Mouse (Mus musculus) limb, embryonic 13.5 days (tissue): ENCODE data around the gene Slc43a3. TPM values are rescaled to one million over a fixed set of nuclear protein-coding genes. Genes with fewer than 3 reads are reported as not detected.

Experiments
- ATAC-seq: fragments of 200-750 bp; cut with Nextera tagmentation; 2 replicates; pipeline ENCODE4 v1.8.0; 2017; ENCODE audit warnings: low read depth, moderate number of reproducible peaks, moderate TSS enrichment; ENCODE audit not compliant: low FRiP score
- H3K27ac ChIP-seq: fragments of 300-500 bp; sonication (generic); 2 replicates; pipeline ENCODE4 v1.5.1; 2015; ENCODE audit warnings: inconsistent platforms, mild to moderate bottlenecking, moderate library complexity
- H3K27me3 ChIP-seq: fragments of 300-500 bp; sonication (generic); 2 replicates; pipeline ENCODE4 v1.6.1; 2015; ENCODE audit warnings: mild to moderate bottlenecking, inconsistent platforms
- H3K36me3 ChIP-seq: fragments of 300-500 bp; sonication (generic); 2 replicates; pipeline ENCODE4 v1.6.1; 2015; ENCODE audit warnings: inconsistent platforms, mild to moderate bottlenecking, moderate library complexity
- H3K4me1 ChIP-seq: fragments of 300-500 bp; sonication (generic); 2 replicates; pipeline ENCODE4 v1.6.1; 2015; ENCODE audit warnings: inconsistent platforms
- H3K4me2 ChIP-seq: fragments of 300-500 bp; sonication (generic); replicated peaks from 2 replicates; pipeline ENCODE4 v1.6.1; 2015; ENCODE audit warnings: inconsistent platforms, mild to moderate bottlenecking, moderate library complexity
- H3K4me3 ChIP-seq: fragments of 300-500 bp; sonication (generic); 2 replicates; pipeline ENCODE4 v1.5.1; 2015; ENCODE audit warnings: moderate library complexity, mild to moderate bottlenecking, inconsistent platforms
- H3K9ac ChIP-seq: fragments of 300-500 bp; sonication (generic); 2 replicates; pipeline ENCODE4 v1.6.1; 2015; ENCODE audit warnings: mild to moderate bottlenecking, inconsistent platforms
- H3K9me3 ChIP-seq: fragments of 300-500 bp; sonication (generic); 2 replicates; pipeline ENCODE4 v1.6.1; 2016; ENCODE audit warnings: inconsistent platforms
- WGBS: fragments of 180-500 bp; shearing (Covaris S2); methylation state at CpG from one replicate; pipeline ENCODE4 v1.1.7; 2015; 5-methylcytosine and 5-hydroxymethylcytosine counted together
- polyA plus RNA-seq: library from polyadenylated mRNA; unstranded; fragments of >200 nt; fragmentation: Nextera tagmentation; extraction: Ambion mirVana; gene quantifications from 2 replicates; pipeline ENCODE4 v1.2.1, GENCODE M21; 2015

Slc43a3 gene
- polyA plus RNA-seq, 1 experiment from 2014 or later, result 32.8 TPM

- no peaks in the 10 kb centered on the region for H3K27me3 ChIP-seq
- 62% methylated on average over 5 of the region's 5 CpGs for WGBS
- H3K4me2 ChIP-seq, result no peak overlapping the region
- H3K9me3 ChIP-seq, result no peaks in the 10 kb centered on the region
- no peak overlapping the region for H3K27ac ChIP-seq
- no peak overlapping the region for H3K4me3 ChIP-seq
- no peaks in the 10 kb centered on the region for H3K36me3 ChIP-seq
- no peak for ATAC-seq
- no peak overlapping the region for H3K9ac ChIP-seq
- no peaks in the 10 kb centered on the region for H3K4me1 ChIP-seq
These were observed 22.5 kb upstream of the Slc43a3 start for GRCm38 (mm10) chr2:84913881-84914280.

GRCm38 (mm10) chr2:84915330-84915729, 21.0 kb upstream of the Slc43a3 start:
- H3K9me3 ChIP-seq, result no peaks in the 10 kb centered on the region
- no peak overlapping the region for H3K9ac ChIP-seq
- no peaks in the 10 kb centered on the region for H3K4me1 ChIP-seq
- no peak for ATAC-seq
- H3K27ac ChIP-seq, result no peak overlapping the region
- no peaks in the 10 kb centered on the region for H3K36me3 ChIP-seq
- no peaks in the 10 kb centered on the region for H3K27me3 ChIP-seq
- no peak overlapping the region for H3K4me2 ChIP-seq
- WGBS, result 67% methylated on average over 3 of the region's 3 CpGs
- H3K4me3 ChIP-seq, result no peak overlapping the region

GRCm38 (mm10) chr2:84916548-84917320, 19.6 kb upstream of the Slc43a3 start:
- H3K27me3 ChIP-seq, result no peaks in the 10 kb centered on the region
- H3K27ac ChIP-seq, result no peak overlapping the region
- H3K9me3 ChIP-seq, result no peaks in the 10 kb centered on the region
- H3K4me2 ChIP-seq, result no peak overlapping the region
- H3K4me3 ChIP-seq, result no peak overlapping the region
- ATAC-seq, result no peak
- 71% methylated on average over 8 of the region's 8 CpGs for WGBS
- no peak overlapping the region for H3K9ac ChIP-seq
- H3K36me3 ChIP-seq, result no peaks in the 10 kb centered on the region
- H3K4me1 ChIP-seq, result no peaks in the 10 kb centered on the region

- ATAC-seq, result no peak
- Histone ChIP-seq H3K36me3 (no peaks in the 10 kb centered on the region), H3K9ac (no peak overlapping the region), H3K9me3 (peaks cover 3% of the 10 kb centered on the region; the same call in 1 of the 2 replicates), H3K4me3 (no peak overlapping the region), H3K4me1 (no peaks in the 10 kb centered on the region), H3K27ac (no peak overlapping the region), H3K4me2 (no peak overlapping the region), H3K27me3 (no peaks in the 10 kb centered on the region)
- WGBS, result 66% methylated on average over 3 of the region's 3 CpGs
These were observed 18.2 kb upstream of the Slc43a3 start for GRCm38 (mm10) chr2:84918188-84918587.

- H3K4me3 ChIP-seq, result no peak overlapping the region
- H3K4me1 ChIP-seq, result no peaks in the 10 kb centered on the region
- peaks cover 3% of the 10 kb centered on the region; the same call in 1 of the 2 replicates for H3K9me3 ChIP-seq
- WGBS, result 87% methylated on average over 10 of the region's 10 CpGs
- no peaks in the 10 kb centered on the region for H3K36me3 ChIP-seq
- no peaks in the 10 kb centered on the region for H3K27me3 ChIP-seq
- H3K27ac ChIP-seq, result no peak overlapping the region
- ATAC-seq, result no peak
- H3K4me2 ChIP-seq, result no peak overlapping the region
- H3K9ac ChIP-seq, result no peak overlapping the region
These were observed 16.7 kb upstream of the Slc43a3 start for GRCm38 (mm10) chr2:84919601-84920108.

GRCm38 (mm10) chr2:84930186-84930585, 6.2 kb upstream of the Slc43a3 start:
- H3K4me1 ChIP-seq, result no peaks in the 10 kb centered on the region
- no peaks in the 10 kb centered on the region for H3K27me3 ChIP-seq
- no peaks in the 10 kb centered on the region for H3K9me3 ChIP-seq
- no peaks in the 10 kb centered on the region for H3K36me3 ChIP-seq
- no peak overlapping the region for H3K27ac ChIP-seq
- no peak overlapping the region for H3K9ac ChIP-seq
- no peak for ATAC-seq
- WGBS, result 96% methylated on average over 7 of the region's 7 CpGs
- no peak overlapping the region for H3K4me3 ChIP-seq
- no peak overlapping the region for H3K4me2 ChIP-seq

- no peak overlapping the region for H3K4me3 ChIP-seq
- no peaks in the 10 kb centered on the region for H3K36me3 ChIP-seq
- no peaks in the 10 kb centered on the region for H3K9me3 ChIP-seq
- H3K4me1 ChIP-seq, result peaks cover 18% of the 10 kb centered on the region
- no peak overlapping the region for H3K9ac ChIP-seq
- no peak for ATAC-seq
- no peaks in the 10 kb centered on the region for H3K27me3 ChIP-seq
- 80% methylated on average over 8 of the region's 8 CpGs for WGBS
- H3K4me2 ChIP-seq, result no peak overlapping the region
- H3K27ac ChIP-seq, result no peak overlapping the region
These were observed 2.3 kb upstream of the Slc43a3 start for GRCm38 (mm10) chr2:84933992-84934648.

GRCm38 (mm10) chr2:84934649-84935007, 1.8 kb upstream of the Slc43a3 start:
- Histone ChIP-seq H3K4me3 (no peak overlapping the region), H3K4me1 (peaks cover 18% of the 10 kb centered on the region), H3K4me2 (no peak overlapping the region), H3K9ac (no peak overlapping the region), H3K9me3 (no peaks in the 10 kb centered on the region), H3K36me3 (peaks cover 5% of the 10 kb centered on the region; the same call in 1 of the 2 replicates), H3K27ac (no peak overlapping the region), H3K27me3 (no peaks in the 10 kb centered on the region)
- no peak for ATAC-seq
- whole genome bisulfite sequencing, result 69% methylated on average over 4 of the region's 4 CpGs

- no peaks in the 10 kb centered on the region for H3K9me3 ChIP-seq
- 72% methylated on average over 5 of the region's 5 CpGs for WGBS
- no peak overlapping the region for H3K4me2 ChIP-seq
- no peak overlapping the region for H3K4me3 ChIP-seq
- H3K9ac ChIP-seq, result no peak overlapping the region
- no peak for ATAC-seq
- peaks cover 18% of the 10 kb centered on the region for H3K4me1 ChIP-seq
- no peak overlapping the region for H3K27ac ChIP-seq
- no peaks in the 10 kb centered on the region for H3K27me3 ChIP-seq
- peaks cover 7% of the 10 kb centered on the region; the same call in 1 of the 2 replicates for H3K36me3 ChIP-seq
These were observed 1.3 kb upstream of the Slc43a3 start for GRCm38 (mm10) chr2:84935065-84935464.

- Histone ChIP-seq H3K36me3 (peaks cover 17% of the 10 kb centered on the region), H3K4me1 (peaks cover 18% of the 10 kb centered on the region), H3K9ac (peak overlapping the region; percentile 76), H3K9me3 (no peaks in the 10 kb centered on the region), H3K4me3 (peak overlapping the region; percentile 54), H3K27ac (peak overlapping the region; percentile 10; the same call in 1 of the 2 replicates), H3K4me2 (peak overlapping the region; percentile 66), H3K27me3 (no peaks in the 10 kb centered on the region)
- ATAC-seq, result no peak
- WGBS, result 66% methylated on average over 3 of the region's 3 CpGs
These were observed 1.2 kb downstream of the Slc43a3 start for GRCm38 (mm10) chr2:84937491-84938150.

GRCm38 (mm10) chr2:84938249-84938946, 2.0 kb downstream of the Slc43a3 start:
- Histone ChIP-seq H3K27ac (no peak overlapping the region), H3K4me3 (peak overlapping the region; percentile 54), H3K27me3 (no peaks in the 10 kb centered on the region), H3K9me3 (no peaks in the 10 kb centered on the region), H3K4me1 (peaks cover 18% of the 10 kb centered on the region), H3K36me3 (peaks cover 17% of the 10 kb centered on the region), H3K4me2 (peak overlapping the region; percentile 66), H3K9ac (0 out of 2 replicates have a peak overlapping the region, but pooled peaks have one; percentile 76)
- ATAC-seq, result no peak
- WGBS, result 80% methylated on average over 5 of the region's 5 CpGs
